Mouse (Mus musculus) liver (tissue): ENCODE results near the gene Prss12.

Source experiments
- DNase-seq: peaks from one replicate; pipeline ENCODE4 v3.0.0-alpha.2; 2020; ENCODE audit warnings: mixed read lengths

Gene Prss12

DNA sequence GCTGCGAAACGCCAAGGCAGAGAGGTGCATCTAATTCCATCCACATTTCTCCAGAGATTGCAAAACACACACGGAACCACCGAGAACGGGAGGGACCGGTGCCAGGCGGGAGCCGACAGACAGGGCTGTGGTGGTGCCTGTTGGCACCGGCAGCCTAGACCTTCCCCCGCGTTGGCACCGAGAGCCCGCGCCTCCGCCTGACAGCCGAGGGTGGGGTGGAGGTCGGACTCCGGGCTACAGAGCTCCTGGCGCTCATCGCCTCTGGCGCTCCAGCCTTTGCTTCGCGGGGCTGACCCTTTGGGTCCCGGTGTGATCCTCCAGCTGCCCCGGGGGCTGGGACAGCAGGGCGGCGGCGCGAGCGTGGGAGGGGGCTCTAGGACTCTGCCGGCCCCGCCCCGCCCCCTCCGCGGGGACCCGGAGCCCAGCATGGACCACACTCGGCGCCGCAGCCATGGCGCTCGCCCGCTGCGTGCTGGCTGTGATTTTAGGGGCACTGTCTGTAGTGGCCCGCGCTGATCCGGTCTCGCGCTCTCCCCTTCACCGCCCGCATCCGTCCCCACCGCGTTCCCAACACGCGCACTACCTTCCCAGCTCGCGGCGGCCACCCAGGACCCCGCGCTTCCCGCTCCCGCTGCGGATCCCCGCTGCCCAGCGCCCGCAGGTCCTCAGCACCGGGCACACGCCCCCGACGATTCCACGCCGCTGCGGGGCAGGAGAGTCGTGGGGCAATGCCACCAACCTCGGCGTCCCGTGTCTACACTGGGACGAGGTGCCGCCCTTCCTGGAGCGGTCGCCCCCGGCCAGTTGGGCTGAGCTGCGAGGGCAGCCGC is at the start of gene Prss12:
Prss12 (plus strand) TSS at position 206 of the 830 bp plus-strand sequence.
- no peak for DNase-seq

DNA sequence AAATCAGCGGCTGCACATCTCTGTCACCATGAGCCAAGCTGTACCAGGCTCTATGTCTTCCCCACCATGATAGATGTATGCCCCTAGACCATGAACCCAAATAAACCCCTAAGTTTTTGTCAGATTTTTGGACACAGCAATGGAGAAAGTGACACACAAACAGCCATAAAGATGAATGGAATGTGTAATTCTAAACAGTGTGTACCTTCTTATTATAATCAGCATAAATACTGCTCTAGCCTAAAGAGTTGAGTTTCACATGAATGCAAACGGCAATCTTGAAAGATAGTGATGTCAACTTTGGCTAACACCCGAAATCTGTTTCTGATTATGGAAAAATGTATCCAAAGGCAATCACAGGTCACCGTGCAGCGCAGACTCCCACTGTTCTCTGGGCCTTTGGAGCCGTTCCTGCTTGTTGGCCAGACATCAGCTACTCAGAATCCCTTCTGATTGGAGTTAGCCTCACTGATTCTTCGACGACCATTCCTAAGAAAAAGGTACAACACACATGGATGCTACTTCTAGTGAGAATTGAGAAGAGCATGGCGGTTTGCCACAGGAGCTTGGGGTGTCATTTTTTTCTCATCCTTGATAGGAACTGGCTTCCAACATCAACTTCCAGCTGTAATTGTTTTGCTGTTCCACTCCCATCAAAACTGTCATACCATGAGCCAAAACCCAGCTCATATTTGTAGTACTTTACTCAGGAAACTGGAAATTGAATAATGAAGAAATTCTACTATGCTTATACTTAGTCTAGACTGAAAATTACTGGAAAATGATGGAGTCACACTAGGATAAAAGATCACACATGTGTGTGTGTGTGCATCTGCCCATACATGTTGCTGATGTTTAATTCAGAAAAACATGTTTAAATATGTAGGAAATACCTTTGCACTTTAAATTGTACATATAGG is 48.9 kb upstream of the Prss12 start:
- DNase-seq, result no peak

DNA sequence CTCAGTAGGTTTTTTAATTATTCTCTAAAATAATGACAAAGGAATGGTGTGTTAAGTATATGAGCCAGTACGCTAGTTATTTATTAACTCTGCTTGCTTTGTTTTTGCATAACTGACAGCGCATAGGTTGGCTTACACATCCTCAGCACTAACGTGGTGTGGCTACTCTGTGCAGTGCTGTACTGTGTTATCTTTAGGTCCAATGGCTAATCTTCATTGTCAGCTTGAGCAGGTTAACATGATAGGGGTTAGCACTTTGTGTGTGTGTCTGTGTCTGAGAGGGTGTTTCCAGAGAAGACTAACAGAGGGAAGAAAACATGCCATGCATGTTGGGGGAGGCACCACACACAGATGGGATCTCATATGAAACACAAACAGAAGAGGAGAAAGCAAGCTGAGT is 41.8 kb upstream of the Prss12 start:
- no peak for DNase-seq

DNA sequence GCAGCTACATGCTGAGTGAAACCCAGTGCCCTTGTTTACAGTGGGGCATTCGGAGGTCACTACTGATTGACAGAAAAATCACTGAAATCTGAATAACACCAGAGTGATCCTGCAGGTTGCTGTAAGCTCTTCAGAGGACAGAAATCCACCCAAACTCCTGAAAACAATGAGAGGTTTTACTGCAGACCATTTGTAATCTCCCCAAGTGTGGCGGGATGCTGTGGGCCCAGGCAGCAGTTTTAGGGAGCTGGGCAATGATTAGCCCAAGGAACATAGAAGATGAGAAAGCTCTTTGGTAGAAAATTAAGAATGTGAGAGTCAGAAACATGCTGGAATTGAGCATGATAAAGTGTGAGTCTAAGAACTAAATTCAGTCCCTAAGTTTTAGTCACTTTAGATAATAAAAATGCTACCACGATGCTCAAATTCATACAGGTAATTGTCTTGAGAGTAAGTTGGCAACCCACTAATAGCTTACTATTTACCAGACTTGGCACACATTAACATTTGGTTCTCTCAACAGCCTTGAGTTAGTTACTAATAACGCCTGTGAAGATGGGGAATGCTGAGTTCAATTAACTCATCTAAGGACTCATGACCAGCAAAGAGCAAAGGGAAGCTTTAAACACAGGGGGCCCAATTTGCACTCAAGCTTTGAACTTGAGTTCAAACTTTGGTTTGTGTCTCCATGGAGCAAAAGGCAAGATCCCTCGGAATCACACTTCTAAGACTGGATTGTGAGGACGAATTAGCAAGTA is 34.7 kb upstream of the Prss12 start:
- DNase-seq, result no peak

DNA sequence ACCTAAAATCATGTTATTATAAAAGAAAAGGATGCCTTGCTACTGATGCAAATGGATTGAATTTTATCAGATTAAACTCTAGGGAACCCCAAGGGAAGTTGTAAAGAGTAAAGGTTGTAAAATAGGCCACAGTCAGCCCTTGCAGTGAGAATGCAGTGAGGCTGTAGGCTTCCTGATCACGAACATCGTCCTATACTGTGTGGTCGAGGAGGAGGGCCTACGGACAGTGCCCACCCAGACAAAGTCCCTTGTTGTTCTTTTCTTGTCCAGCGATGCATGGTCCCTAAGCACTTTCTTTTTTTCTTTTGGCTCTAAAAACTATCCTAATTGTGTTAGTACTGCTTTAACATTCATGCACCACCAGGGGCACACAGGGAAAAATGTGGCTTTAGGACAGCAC is 33.5 kb upstream of the Prss12 start:
- DNase-seq, result no peak

DNA sequence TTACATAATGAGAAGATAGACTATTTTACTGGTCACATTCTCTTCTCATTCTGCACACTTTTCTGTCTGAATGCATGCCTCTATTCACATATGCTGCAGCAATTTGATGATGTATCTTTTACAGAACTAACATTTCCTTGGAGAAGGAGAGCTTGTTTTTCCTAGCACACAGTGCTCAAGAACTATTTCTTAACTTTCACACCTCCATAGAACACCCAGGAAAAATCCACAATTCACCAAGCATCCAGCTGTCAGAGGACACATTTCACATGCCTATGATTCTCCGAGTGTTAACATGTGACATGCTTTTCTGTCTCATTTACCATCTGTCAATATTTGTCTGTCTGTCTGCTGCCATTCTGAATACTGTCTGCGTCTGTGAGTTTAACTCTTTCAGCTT is 21.1 kb upstream of the Prss12 start:
- DNase-seq, result no peak

DNA sequence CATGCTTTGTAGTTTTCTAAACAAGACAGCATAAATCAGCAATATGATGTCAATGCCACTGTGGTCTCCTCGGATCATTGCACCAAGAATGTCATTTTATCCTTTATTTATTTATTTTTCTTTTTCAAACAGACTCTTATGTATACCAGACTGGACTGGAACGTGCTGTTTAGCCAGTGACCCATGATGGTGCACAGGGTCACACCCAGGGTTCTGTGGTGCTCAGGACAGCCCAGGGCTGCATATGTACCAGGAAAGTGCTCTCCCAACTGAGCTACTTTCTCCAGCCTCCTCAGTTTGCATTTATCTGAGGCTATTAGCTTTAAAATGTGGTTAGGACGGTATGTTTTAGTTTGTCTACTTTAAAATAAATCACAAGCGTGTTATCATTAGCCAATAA is 18.7 kb upstream of the Prss12 start:
- no peak for DNase-seq

DNA sequence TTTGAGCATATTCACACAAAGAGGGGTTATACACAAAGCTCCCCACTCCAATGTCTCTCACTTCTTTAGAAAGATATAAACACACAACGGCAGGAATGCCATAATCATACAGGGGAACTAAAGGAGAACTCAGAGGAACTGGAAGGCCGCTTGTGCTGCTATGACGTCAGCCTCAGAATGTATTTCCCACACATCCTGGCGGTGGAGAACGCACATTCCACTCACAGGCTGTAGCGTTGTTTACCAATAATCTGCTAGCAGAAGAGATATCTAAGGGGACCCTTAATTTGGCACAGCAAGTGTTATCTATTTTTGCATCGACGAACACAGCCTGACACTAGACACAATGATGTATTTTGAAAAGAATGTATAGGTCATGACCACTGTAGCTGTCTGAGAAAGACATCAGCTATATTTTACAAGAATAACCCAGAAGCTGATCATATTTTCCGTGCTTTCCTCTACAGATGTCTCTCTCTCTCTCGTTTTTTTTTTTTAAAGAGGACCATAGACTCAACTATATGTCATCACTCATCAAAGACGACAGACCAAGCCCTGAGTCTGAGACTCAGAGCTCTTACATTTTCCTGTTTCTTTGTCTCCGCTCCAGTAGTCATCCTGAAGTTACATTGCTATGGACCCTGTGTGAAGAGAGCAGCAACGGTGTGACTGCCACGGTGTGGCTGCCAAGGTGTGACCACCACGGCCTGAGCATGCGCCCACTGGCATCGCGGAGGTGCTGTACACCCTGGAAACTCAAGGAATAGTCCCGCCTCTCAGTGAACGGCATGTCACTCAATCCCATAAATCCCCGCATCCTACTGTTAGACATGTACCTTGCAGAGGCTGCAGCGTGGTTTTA is 16.9 kb upstream of the Prss12 start:
- DNase-seq, result no peak

DNA sequence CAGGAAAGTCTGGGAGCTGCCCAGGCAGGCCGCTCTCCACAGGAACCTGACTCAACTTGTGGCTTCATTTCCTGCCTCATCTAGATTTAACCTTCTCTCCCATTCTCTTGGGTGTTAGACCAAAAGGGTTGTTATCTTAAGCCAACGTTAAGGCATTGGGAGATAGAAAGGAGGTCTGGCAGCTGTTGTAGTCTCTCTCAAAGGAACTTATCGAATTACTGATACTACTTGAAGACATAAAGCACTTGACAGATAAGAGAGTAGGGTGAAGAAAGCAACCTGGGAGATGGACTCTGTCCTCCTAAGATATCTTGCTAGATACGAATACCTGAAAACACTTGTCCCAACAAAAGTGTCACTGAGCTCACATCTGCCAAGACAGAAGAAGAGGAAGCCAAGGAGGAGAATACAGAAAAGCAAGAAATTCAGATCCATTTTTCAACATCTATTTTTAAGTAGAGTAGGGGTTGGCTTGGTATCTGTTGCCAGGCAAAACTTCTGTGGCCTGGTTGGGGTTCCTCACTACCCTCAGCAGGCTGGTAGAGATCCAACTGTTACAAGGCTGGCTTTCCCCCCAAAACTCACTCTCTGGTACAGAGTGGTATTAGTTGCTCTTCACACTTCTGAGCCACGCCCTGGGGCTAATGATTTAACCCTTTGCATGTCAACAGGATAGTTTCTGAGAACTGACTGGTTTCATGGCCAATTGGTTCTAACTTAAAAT is 14.6 kb upstream of the Prss12 start:
- no peak for DNase-seq

DNA sequence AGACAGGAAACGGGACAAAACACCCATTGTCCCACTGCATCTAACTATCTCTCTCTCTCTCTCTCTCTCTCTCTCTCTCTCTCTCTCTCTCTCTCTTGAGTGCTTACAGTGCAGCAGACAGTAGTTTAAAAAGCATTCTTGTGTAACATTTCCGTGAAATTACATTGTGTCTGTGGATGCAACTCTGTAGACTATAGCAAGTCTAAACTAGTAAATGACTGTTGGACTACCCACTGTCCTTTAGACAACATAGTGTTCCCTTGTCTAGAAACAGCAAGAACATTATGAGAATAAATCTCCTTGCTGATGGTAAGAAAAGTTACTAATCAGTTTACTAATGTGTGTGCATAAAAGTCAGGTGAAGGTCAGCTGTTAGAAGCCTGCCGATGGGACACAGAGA is 13.4 kb upstream of the Prss12 start:
- DNase-seq, result no peak

DNA sequence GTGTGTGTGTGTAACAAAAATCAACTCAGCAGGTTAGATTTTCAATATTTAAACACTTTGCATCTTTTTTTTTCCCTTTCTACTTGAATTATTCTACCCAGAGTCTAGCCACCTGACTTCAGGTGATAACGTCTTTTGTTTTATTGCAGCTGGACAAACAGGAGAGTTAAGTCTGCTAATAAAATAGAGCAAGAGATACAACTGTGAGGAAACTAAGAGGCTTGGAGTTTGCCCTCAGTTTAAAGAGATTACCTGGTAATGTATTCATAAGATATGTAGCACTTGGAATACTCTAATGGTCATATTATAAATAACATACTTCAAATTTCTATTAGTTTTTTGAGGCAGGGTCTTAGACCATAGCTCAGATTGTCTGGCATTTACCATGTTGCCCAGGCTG is 9.1 kb upstream of the Prss12 start:
- no peak for DNase-seq

DNA sequence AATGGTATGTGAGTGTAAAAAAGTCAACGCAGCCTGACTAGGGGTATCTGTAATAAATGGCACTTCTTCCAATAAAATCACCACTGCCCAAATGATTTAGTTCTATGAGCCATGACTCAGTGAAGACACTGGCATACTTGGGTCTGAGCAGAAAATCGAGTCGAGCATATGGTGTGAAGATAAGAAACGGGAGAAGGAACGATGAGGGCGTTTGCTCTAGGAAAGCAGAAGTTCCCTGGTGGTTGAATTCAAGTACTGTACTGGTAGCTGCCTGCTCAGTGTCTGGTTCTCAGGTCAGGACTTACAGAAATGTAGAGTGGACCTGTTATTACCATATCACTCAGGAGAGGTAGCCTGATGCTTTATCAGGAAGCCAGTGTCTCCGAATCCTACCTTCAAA is 6.2 kb upstream of the Prss12 start:
- no peak for DNase-seq

DNA sequence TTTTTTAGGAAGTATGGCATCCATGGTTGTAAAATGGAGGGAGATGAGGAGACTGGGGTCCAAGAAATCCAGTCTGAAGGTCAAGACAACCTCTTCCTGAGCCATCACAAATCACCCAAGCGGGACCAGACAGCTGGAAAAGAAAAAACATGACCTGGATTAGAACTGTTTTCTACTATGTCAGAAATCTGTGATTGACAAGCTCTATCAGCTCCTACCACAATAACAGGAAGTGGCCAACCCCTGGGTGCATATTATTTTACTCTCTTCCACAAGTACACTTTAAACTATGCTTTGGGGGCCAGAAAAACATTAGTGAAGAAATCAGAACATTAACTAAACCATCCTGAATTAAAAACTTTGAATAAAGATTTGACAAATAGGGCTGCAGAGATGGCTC is 2.2 kb upstream of the Prss12 start:
- DNase-seq, result no peak

DNA sequence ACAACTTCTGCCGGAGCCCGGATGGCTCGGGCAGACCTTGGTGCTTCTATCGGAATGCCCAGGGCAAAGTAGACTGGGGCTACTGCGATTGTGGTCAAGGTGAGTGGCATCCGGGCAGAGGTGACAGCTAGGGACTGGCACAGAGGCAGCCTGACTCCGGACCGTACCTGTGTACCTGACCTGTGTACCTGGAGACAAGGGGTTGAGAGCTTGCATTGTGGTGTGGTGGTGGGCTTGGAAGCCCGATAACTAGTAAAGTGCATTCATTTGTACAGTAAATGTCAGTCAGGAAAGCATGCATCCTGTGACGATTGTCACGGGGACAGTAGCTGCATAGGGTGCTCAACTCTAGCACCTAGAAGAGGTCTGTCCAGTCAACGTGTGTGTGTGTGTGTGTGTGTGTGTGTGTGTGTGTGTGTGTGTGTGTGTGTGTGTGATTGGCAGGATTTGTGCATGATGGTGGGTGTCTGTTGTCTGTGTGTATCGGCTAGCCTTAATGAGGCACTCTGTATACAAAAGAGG is 886 bp downstream of the Prss12 start:
- no peak for DNase-seq

DNA sequence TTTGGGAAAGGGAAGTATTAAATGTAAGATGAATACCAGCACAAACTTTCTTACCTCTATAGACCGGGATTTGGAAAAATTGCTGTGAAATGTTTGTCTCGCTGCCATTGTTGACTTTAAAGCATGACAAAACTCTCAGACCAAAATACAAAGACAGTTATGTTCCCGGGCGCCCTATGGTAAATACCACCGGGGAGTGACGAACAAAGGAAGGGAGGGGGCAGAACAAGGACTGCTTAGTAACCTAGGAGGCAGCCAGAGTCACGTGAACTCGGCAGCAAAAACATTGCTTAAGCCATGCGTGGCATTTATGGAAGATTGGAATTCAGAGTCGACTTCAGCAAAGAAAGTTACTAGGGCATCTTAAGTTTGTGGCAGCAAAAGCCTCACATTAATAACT is 1.4 kb downstream of the Prss12 start:
- DNase-seq, result no peak

DNA sequence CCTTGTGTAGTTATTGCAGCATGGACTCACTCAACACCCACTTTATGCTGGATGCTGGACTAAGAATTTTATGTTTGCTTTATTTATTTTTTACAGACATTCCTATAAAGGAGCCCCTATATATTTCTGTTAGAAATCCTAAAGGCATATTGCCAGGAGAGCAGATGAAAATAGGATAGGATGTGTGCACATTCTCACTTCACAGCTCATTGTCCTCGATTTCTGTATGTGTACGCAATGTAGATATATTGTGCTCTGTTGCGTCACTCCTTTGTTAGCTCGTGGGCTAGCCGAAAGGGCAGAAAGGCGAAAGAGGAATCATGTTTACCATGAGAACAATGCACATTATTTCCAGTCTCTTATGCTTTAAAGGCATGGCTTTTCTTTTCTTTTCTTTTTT is 3.4 kb downstream of the Prss12 start:
- no peak for DNase-seq

DNA sequence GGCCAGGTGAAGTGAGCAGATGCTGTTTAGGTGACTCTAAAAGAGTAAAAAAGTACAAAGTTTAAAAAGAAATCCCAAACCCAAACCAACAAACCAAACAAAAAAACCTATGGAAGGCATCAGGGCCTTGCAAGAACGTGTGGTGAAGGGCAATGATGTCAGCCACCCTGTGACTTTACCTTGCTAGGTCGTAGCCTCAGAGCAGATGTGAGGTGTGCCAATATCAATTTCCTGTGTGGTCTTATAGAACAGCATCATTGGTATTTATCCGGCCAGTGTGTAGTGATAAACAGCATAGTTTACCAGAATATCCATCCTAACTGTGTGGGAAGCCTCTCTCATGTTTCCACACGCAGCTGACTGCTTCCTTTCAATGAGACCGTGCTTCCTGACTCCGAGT is 6.2 kb downstream of the Prss12 start:
- DNase-seq, result no peak

DNA sequence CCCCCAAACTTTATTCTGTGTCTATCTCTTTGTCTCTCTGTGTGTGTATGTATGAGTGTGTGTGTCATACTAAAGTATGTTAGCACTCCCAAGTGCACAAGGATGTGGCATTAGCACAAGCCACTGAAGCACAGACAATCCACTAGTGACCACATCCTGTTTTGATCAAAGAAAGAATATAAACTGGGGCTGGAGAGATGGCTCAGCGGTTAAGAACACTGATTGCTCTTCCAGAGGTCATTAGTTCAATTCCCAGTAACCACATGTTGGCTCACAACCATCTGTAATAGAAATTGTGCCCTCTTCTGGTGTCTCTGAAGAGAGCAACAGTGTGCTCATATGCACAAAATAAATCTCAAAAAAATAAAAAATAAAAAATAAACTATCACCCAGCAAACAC is 12.8 kb downstream of the Prss12 start:
- no peak for DNase-seq

DNA sequence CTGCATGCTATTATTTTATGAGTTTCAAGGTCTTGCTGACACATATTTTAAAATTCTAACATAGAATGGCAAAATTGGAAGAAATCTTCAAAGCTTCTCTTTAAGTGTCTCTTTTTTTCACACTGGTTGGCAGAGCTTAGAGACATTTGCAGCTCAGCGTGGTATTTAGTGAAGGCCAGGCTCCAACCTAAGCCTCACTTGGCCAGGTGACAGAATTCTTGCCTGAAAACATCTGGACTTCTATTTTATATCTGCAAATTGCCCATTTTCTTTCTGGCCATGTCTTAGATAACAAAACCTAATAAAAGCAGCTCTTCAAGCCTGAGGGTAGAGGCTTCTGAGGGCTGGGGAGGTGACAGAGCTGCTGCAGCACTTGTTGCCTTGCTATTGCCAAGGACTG is 13.7 kb downstream of the Prss12 start:
- no peak for DNase-seq

DNA sequence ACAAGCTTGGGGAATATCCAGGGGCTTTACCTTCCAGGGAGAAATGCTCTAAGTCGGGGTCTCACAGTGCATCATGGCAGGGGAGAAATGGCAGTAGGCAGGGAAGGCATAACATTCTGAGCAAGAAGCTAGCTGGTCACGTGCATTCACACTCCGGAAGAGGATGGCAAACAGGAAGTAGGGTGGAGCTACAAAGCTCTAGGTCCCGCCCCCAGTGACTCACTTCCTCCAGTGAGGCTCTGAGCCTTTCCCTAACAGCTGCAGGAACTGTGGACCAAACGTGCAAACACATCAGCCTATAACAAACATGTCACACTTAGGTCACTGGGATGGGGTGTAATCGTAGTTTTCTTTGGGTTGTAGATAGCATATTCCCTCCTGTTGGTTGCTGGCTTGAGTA is 15.6 kb downstream of the Prss12 start:
- no peak for DNase-seq

DNA sequence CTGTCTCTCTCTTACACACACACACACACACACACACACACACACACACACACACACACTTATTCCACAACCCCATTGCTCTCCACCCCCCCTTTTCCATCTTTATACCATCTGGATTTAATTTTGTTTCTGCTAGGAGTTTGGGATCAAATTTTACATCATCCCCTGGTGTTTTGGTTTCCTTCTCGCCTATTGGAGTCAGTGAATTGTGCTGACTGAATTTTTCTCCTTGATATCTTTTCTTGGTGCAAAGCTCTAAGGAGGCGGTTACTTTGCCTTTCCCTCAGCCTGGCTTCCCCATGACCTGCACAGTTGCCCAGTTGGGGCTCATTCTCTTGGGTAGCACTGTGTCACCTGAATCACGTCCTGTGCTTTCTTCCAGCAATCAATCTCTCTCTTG is 30.1 kb downstream of the Prss12 start:
- no peak for DNase-seq
